Mouse (Mus musculus) spleen, adult 2 months (tissue): Measurements from ENCODE around the gene Zmiz1.

Experiments
- CTCF ChIP-seq: fragments of 200-500 bp; IDR thresholded peaks from 2 replicates; pipeline ENCODE4 v1.5.1; 2011; ENCODE audit warnings: mild to moderate bottlenecking, inconsistent platforms; ENCODE audit not compliant: insufficient read depth, insufficient read length, insufficient replicate concordance; ENCODE audit errors: extremely low read depth
- POLR2A ChIP-seq: fragments of 200-500 bp; IDR thresholded peaks from 2 replicates; pipeline ENCODE4 v1.6.1; 2011; ENCODE audit warnings: low read depth, low read length, inconsistent platforms

DNA sequence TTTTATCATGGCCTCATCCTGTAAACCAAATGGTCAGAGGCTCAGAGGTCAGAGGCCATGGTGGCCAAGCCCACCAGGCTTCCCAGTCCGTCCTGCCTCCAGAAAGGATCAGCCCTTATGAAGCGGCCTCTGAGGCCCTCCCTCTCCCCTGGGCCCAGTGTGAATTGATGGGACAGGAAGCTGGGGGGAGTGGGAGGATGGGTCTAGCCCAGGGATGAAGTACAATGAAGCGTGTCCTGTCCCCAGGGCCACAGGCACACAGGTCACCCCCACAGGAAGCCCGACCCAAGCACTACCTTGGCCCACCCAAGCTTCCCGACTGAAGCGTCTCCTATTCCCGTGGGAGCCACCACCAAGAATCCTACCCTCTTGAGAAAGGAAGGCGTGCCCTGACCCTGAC, 66.7 kb downstream of the Zmiz1 start:
- TF ChIP-seq POLR2A (no peak), CTCF (no peak)
